Mouse (Mus musculus) T-helper 17 cell (primary cell): ENCODE data around the gene Bola1.
"Not testable (repeated sequence)": the region's sequence is repeated elsewhere in the genome, so short reads cannot be mapped to it uniquely, and the experiment has no call there.

Source experiments
- in situ Hi-C, 2 experiments: fragments of 300-600 bp; cut with MboI, MseI; formaldehyde crosslinking; loops; 1 replicate in 1 of 2; 2 replicates in 1 of 2; pipeline ENCODE4 v1.15.1; 2025; ENCODE audit warnings: high pct_unique_total_duplicates in 2 of 2

The Bola1 gene

GRCm38 (mm10) chr3:96230404-96230803 lies 10.9 kb upstream of the Bola1 start:
- in situ Hi-C loops = loop anchor here (10.0 to 25.0 kb wide), 2 partner anchors 576 to 1118 kb away; partner anchors contain the start of genes Mcl1 (in 1 of the 2), Pip5k1a (in 1 of the 2), Tmod4 (in 1 of the 2) and Vps72 (in 1 of the 2)

GRCm38 (mm10) chr3:96228828-96229227 lies 9.3 kb upstream of the Bola1 start:
- in situ Hi-C loops = loop anchor here (5.0 to 25.0 kb wide), 2 partner anchors 57 to 1117 kb away; partner anchors contain the start of genes Pip5k1a (in 1 of the 2), Sf3b4 (in 1 of the 2), Tmod4 (in 1 of the 2) and Vps72 (in 1 of the 2)

DNA sequence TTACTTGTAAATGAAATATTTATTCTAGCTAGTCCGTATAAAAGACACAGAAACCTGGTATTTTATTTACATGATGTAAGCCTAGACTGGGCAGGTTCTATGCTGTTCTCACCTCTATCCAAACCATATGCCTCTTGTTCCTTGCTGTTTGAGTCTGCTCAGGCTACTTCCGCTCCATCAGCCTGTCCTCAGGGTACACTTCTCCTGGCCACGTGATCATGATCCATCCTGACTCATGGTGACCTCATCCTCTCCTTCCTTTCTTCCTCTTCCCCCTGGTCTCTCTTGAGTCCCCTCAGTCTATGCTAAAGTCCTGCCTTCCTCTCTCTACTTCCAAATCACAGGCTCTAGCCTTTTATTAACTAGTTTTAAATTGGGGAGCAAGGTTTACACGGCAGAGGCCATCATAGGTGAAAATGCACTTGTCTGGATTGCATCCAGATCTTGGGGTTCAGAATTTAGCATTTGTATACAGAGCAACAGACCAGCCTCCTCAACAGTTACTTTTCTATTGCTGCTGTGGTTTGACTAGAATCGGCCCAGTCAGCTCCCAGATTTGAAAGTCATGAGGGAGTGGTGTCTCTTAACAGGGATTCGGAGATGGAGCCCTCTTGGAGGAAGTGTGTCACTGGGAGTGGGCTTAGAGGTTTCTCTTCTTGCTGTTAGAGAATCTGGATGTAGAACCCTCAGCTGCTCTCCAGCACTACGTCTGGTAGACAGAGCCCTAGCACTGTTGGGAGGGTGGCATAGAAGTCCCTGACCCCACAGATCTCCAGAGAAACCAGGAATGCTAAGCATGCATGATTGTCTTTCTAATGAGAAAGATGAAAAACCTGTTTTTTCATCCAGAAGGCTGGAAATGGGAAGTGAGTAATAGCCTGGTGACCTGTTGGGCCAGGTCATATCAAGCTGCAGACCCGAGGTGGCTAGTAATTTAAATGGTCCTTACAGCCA lies 7.5 kb upstream of the Bola1 start:
- in situ Hi-C loops = loop anchor here (5.0 to 25.0 kb wide), 2 partner anchors 55 to 1115 kb away; partner anchors contain the start of genes Pip5k1a (in 1 of the 2), Sf3b4 (in 1 of the 2), Tmod4 (in 1 of the 2) and Vps72 (in 1 of the 2)

- in situ Hi-C loops = loop anchor here (5.0 to 25.0 kb wide), 2 partner anchors 53 to 1113 kb away; partner anchors contain the start of genes Pip5k1a (in 1 of the 2), Sf3b4 (in 1 of the 2), Tmod4 (in 1 of the 2) and Vps72 (in 1 of the 2)
These were observed 5.9 kb upstream of the Bola1 start for GRCm38 (mm10) chr3:96225421-96225820.

DNA sequence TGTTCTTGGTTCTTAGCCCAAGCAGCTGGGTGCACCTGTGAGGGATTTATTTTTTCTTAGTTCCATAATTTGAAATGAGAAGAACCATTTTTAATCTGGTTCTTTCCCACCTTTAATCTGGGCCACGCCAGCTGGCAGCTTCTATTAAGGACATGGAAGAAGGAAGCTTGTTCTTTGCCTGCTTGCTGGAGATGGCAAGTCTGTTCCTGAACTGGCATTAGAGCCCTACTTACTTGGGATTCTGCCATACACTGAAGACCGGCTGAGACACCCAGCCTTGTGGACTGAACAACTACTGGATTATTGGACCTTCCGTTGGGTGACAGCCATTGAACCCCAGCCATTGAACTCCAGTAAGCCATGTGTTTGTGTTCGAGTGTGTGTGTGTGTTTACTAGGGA lies 3.3 kb upstream of the Bola1 start:
- in situ Hi-C loops = no loop called here

DNA sequence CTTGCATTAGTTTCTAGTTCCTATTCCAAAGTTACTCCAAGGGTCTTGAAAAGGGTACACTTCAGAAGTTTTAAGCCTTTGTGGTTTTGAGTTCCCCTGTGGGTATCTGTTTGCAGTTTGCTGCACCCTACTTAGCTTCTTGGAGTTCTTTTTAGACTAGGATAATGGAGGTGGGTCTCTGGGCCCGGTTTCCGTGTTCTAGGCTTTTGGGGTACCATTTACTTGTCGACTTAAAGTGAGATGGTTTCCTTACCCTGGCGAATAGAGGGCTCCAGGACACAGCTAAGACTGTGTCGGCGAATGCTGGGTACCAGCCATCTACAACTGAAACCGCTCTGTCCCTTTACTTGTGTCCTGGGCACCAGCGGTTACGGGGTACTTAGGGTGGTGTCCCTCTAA lies 2.1 kb upstream of the Bola1 start:
- in situ Hi-C loops = no loop called here

DNA sequence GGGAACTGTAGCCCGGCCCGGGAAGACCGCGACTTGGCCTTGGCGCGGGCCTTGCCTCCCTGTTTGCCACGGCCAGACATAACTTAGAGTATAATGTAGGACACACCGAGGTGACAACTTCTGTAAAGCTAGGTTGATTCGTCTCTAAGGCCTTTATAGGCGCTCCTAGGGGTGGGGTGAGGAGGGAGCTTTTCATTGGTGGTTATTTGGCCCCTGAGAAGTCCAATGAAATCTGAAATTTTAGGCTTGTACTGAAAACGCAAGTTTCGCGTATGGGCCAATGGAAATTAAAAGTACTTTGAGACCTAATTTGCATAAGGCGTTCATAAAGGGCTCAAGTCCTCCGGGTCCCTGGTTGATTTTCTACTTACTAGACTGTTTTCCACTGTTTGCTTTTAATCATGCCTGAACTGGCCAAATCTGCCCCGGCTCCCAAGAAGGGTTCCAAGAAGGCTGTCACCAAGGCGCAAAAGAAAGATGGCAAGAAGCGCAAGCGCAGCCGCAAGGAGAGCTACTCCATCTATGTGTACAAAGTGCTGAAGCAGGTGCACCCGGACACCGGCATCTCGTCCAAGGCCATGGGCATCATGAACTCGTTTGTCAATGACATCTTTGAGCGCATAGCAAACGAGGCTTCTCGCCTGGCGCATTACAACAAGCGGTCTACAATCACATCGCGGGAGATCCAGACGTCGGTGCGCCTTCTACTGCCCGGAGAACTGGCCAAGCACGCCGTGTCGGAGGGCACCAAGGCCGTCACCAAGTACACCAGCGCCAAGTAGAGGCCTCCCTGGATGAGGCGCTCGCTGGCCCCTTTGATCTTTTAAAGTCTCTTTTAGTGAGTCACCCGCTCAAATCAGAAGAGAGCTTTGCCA lies 1.5 kb upstream of the Bola1 start, which contains the start of the genes Hist2h2ac and Hist2h2be:
TSS of gene Hist2h2ac (minus strand) at position 116 of the 875 bp plus-strand sequence.
TSS of gene Hist2h2be (plus strand) at position 355 of the 875 bp plus-strand sequence.
- in situ Hi-C loops = no loop called here

DNA sequence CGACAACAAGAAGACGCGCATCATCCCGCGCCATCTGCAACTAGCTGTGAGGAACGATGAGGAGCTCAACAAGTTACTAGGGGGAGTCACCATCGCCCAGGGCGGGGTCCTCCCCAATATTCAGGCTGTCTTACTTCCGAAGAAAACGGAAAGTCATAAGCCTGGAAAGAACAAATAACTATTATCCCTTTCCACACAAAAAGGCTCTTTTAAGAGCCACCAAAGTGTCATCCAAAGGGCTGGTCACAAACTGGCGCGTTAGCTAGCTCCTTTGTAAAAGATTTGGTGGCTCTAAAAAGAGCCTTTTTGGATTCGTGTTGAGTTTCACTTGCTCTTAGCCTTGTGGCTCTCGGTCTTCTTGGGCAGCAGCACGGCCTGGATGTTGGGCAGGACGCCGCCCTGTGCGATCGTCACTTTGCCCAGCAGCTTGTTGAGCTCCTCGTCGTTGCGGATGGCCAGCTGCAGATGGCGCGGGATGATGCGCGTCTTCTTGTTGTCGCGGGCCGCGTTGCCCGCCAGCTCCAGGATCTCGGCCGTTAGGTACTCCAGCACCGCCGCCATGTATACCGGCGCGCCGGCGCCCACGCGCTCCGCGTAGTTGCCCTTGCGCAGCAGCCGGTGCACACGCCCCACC lies 739 bp upstream of the Bola1 start:
- in situ Hi-C loops = not testable (repeated sequence)

DNA sequence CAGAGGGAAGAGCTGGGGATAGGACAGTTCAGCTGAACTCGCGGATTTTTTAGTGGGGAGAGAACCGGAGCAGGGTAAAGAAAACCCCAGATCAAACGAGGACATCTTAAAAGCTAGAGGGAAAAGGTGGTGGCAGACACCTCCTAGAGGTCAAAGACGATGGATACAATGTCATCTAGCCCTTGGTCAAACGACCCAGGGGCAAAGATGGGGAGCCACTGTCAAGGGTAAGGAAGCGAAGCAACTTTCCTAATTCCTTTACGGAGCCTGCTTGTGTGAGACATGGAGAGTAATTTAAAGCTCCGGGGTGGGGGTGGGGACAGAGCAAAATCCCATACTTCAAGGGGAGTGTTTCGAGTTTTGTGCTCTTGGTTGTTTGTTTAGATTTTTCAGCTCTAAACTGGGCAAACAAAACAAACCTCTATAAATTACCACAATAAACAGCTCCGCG lies 293 bp downstream of the Bola1 start:
- in situ Hi-C loops = no loop called here

GRCm38 (mm10) chr3:96209242-96209641 lies 10.3 kb downstream of the Bola1 start:
- in situ Hi-C loops = no loop called here

DNA sequence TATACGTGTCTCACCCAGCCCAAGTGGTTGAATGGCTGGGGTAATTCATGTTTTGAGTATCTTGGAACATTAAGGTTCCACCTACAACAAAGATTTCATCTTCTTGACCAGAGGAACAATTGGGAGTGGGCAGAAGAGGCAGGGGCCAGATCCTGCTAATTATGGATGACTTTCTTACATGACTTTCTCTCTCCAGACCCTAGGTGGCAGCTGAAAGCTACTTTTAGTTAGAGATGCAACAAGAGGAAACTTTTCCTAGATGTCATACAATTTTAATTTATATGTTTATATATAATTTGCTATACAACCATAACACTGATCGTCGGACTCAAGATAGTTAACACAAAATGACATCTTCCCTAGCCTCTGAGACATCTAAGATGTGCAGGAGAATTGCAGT lies 11.7 kb downstream of the Bola1 start:
- in situ Hi-C loops = no loop called here

DNA sequence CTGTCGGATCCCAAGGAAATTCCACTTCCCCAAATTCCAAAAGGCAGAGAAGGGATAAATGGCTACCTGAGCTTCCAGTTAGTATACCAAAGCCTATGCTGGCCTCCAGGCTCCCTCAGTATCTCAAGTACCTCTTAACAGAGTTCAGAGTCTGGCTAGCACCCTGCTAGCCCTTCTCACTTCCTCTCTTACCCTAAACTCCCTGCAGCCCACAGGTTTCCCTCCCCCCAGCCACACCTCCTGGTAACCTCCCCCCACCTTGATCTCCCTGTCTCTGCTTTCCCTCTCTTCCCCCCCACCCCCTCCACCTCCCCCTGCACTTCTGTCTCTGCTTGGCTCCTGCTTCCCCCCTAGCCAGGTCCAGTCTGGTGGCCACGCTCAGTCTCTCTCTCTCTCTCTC lies 19.8 kb downstream of the Bola1 start:
- in situ Hi-C loops = no loop called here

DNA sequence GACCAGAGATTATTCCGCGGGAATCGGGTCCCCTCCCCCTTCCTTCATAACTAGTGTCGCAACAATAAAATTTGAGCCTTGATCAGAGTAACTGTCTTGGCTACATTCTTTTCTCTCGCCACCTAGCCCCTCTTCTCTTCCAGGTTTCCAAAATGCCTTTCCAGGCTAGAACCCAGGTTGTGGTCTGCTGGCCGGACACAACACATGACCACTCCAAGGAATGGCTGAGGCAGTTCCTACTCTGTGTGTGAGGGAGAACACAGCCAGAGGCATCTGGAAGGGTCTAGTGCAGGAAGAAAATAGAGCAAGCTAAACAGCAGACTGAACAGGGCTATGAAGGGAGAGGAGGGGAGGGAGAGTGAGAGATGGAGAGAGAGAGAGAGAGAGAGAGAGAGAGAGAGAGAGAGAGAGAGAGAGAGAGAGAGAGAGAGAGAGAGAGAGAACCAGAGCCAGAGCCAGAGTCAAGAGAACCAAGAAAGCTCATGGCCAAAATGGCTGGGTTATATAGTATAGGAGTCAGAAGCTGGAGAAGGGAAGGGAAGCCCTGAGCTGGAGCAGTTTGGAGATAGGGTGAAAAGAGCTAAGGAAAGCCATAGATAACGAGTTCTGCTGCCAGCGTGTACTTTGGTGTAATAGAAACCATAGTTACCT lies 20.8 kb downstream of the Bola1 start:
- in situ Hi-C loops = not testable (repeated sequence)

- in situ Hi-C loops = no loop called here
These were observed 21.3 kb downstream of the Bola1 start for GRCm38 (mm10) chr3:96198181-96198580.

DNA sequence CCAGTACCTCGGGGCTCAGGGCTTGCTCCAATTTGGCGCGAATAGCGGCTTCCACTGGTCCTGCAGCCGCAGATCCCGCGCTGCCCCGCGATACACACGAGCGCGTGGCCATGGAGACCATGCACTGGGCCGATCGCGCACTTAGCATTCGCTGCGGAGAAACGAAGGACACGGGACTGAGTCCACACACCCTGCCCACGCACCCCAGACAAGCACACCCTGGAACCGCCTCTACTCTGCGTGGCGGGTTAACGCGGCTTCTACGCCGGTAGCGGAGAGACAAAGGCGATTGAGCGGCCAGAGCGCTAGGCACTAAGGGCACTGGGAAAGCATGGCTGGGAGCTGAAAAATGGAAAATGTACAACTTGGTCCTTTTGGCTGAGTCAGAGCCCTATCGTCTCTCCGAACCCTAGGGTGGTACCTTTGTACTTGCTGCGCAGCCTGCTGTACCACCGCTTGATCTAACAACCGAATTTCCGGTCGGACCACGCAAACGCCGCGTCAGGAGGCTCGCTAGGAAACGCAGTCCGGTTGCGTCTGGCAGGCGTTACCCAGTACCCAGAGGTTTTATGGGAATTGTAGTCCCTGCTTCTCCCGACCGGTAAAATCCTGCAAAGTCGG lies 22.3 kb downstream of the Bola1 start:
- in situ Hi-C loops = no loop called here

- in situ Hi-C loops = no loop called here
These were observed 22.9 kb downstream of the Bola1 start for GRCm38 (mm10) chr3:96196437-96197128.

DNA sequence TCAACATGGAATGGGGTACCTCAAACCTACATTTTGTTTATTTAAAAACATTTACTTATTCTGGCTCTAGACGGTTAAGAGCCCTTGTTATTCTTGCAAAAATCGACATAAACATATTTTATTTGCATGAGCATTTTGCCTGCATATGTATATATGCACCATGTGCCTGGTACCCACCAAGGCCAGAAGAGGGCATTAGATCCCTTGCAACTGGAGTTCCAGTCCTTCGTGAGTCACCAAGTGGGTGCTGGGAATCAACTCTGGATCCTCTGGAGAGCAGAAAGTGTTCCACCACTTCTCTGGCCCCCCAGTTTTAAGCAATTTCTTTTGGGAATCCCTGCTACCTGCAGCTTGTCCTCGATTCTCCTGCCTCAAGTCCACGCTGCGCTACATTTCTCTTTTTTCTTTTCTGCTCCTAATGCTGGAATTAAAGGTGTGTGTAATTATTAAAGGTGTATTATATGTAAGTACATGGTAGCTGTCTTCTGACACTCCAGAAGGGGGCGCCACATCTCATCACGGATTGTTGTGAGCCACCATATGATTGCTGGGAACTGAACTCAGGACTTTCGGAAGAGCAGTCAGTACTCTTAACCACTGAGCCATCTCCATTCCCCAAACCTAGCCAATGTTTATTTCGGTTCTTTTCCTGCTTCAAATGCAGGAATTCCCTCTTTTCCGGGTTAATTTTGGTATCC lies 23.7 kb downstream of the Bola1 start:
- in situ Hi-C loops = no loop called here

DNA sequence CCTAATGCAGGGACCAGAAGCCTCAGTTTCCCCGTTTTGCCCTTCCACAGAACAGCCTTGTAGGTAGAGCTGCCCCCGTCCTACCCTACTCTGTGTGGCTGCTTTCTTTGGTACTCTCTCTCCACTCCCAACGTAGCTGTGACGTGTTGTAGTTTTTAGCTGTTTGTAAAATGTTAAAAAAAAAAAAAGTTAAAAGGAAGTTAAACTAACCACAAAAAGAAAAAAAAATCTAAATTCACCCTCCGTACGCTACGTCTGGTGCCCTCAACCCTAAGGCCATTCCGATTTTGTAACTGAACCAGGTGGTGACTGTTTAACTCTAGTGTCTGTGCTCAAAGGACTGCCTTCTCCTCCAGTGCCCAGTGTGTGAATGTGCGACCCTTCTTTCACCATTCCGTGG lies 24.5 kb downstream of the Bola1 start:
- in situ Hi-C loops = no loop called here

DNA sequence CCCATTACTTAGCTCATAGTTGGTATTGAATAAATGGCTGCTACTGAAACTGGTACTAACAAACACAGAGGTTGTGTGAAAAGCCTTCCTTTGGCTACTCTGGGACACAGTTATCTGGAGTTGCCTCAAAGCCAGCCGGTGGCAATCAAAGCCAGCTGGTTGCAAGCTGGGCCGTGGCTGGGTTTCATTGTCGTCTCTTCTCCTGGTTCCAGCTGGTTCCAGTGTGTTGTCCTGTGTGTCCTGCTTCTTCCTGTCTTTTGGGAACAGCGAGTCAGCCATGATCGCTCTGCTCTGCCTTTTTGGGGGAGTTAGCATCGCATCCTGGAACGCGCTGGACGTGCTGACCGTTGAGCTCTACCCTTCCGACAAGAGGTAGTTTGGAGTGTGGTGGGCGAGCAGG lies 26.5 kb downstream of the Bola1 start:
- in situ Hi-C loops = no loop called here
